Mouse (Mus musculus) left cerebral cortex, adult 8-10 months (tissue): Measurements from ENCODE around the gene Gm5244. TPM values are rescaled to one million over a fixed set of nuclear protein-coding genes. Genes with fewer than 3 reads are reported as not detected.

Experiments
- total RNA-seq, 4 experiments: library from RNA; stranded (reverse); gene quantifications; 2 replicates each; pipeline ENCODE4 v1.2.4; 2022

The Gm5244 gene
- total RNA-seq, 4 experiments from 2014 or later, result not detected

Other genes with a start within 250 kb of the Gm5244 start
- under 1 TPM in 1 of 4 experiments, not detected in 3; 0.14 TPM for gene Gm4952, start 246.7 kb upstream of the Gm5244 start, total RNA-seq
- not detected for gene Glyat, start 213.4 kb upstream of the Gm5244 start, total RNA-seq
- gene Olfr1442, start 176.2 kb upstream of the Gm5244 start, total RNA-seq, result not detected
- gene Olfr1443, start 168.6 kb upstream of the Gm5244 start, total RNA-seq, result not detected
- gene Keg1, start 150.9 kb upstream of the Gm5244 start, total RNA-seq, result not detected
- gene Cntf, start 81.0 kb upstream of the Gm5244 start, total RNA-seq, result 1 to 10 TPM; 3.2 to 4.3 (median 3.4) TPM
- gene Zfp91, start 50.6 kb upstream of the Gm5244 start, total RNA-seq, result 10 to 100 TPM; 85.2 to 96.0 (median 91.8) TPM
- gene Lpxn, start 50.5 kb upstream of the Gm5244 start, total RNA-seq, result 1 to 10 TPM; 1.5 to 3.8 (median 2.1) TPM
- not detected for gene Olfr1444, start 10.6 kb downstream of the Gm5244 start, total RNA-seq
- not detected for gene Olfr1445, start 37.2 kb downstream of the Gm5244 start, total RNA-seq
- not detected for gene Olfr1446, start 46.8 kb downstream of the Gm5244 start, total RNA-seq
- not detected for gene Olfr1447, start 57.1 kb downstream of the Gm5244 start, total RNA-seq
- not detected for gene Olfr1448, start 77.7 kb downstream of the Gm5244 start, total RNA-seq
- not detected for gene Olfr1449, start 84.2 kb downstream of the Gm5244 start, total RNA-seq
- gene Olfr1450, start 103.6 kb downstream of the Gm5244 start, total RNA-seq, result not detected
- not detected for gene Olfr1451, start 148.3 kb downstream of the Gm5244 start, total RNA-seq
- not detected for gene Olfr1453, start 181.6 kb downstream of the Gm5244 start, total RNA-seq
- gene Olfr1454, start 213.9 kb downstream of the Gm5244 start, total RNA-seq, result not detected